Mouse (Mus musculus) gastrocnemius, postnatal 10 days (tissue): Measurements from ENCODE around the gene Tm9sf4. TPM values are rescaled to one million over a fixed set of nuclear protein-coding genes. Genes with fewer than 3 reads are reported as not detected.

ENCODE experiments used
- DNase-seq: peaks from one replicate; pipeline ENCODE4 v3.0.0; 2021; ENCODE audit warnings: mixed read lengths
- long read RNA-seq, 2 experiments: library from polyadenylated mRNA; stranded (forward); transcript quantifications; one replicate each; pipeline ENCODE4 v2.0.0; 2021
- total RNA-seq, 2 experiments: library from RNA; stranded (reverse); gene quantifications; 2 replicates each; pipeline ENCODE4 v1.2.3; 2021

The Tm9sf4 gene
- total RNA-seq, result 10 to 100 TPM; 49.4 to 67.7 TPM
- long read RNA-seq, experiment 1, transcript Tm9sf4-201 (18 exons, 3,896 nt), result major isoform, 60 of 96 reads
- long read RNA-seq, experiment 1, partial matches to known transcripts, result 13 of 96 reads
- long read RNA-seq, experiment 1, other reads (novel, unspliced or antisense), result 21 of 96 reads
- long read RNA-seq, experiment 2, transcript Tm9sf4-201 (18 exons, 3,896 nt), result major isoform, 47 of 68 reads
- long read RNA-seq, experiment 2, partial matches to known transcripts, result 12 of 68 reads
- long read RNA-seq, experiment 2, other reads (novel, unspliced or antisense), result 9 of 68 reads

GRCm38 (mm10) chr2:153160844-153161683 is at the start of gene Tm9sf4:
Tm9sf4 (plus strand) TSS chr2:153161303.
- peak; percentile 91 for DNase-seq

GRCm38 (mm10) chr2:153115679-153116081 is 45.4 kb upstream of the Tm9sf4 start:
- no peak for DNase-seq

GRCm38 (mm10) chr2:153117051-153117486 is 44.0 kb upstream of the Tm9sf4 start:
- no peak for DNase-seq

- no peak for DNase-seq
Observed at GRCm38 (mm10) chr2:153119488-153119887, 41.6 kb upstream of the Tm9sf4 start.

GRCm38 (mm10) chr2:153120126-153120525 is 41.0 kb upstream of the Tm9sf4 start:
- DNase-seq, result no peak

- no peak for DNase-seq
Observed at GRCm38 (mm10) chr2:153121821-153122615, 39.1 kb upstream of the Tm9sf4 start.

- DNase-seq, result no peak
Observed at GRCm38 (mm10) chr2:153122701-153123100, 38.4 kb upstream of the Tm9sf4 start.

GRCm38 (mm10) chr2:153125875-153126274 is 35.2 kb upstream of the Tm9sf4 start:
- no peak for DNase-seq

GRCm38 (mm10) chr2:153131019-153131418 is 30.1 kb upstream of the Tm9sf4 start:
- DNase-seq, result peak; percentile 21

GRCm38 (mm10) chr2:153134237-153134636 is 26.9 kb upstream of the Tm9sf4 start:
- no peak for DNase-seq

- no peak for DNase-seq
Observed at GRCm38 (mm10) chr2:153136211-153136610, 24.9 kb upstream of the Tm9sf4 start.

GRCm38 (mm10) chr2:153139158-153139557 is 21.9 kb upstream of the Tm9sf4 start:
- DNase-seq, result no peak

GRCm38 (mm10) chr2:153139996-153140613 is 21.0 kb upstream of the Tm9sf4 start:
- DNase-seq, result peak; percentile 23

- peak; percentile 25 for DNase-seq
Observed at GRCm38 (mm10) chr2:153142620-153143199, 18.4 kb upstream of the Tm9sf4 start.

GRCm38 (mm10) chr2:153145346-153145745 is 15.8 kb upstream of the Tm9sf4 start:
- DNase-seq, result no peak

- DNase-seq, result no peak
Observed at GRCm38 (mm10) chr2:153147236-153147635, 13.9 kb upstream of the Tm9sf4 start.

- peak; percentile 65 for DNase-seq
Observed at GRCm38 (mm10) chr2:153147715-153148114, 13.4 kb upstream of the Tm9sf4 start.

GRCm38 (mm10) chr2:153149742-153150141 is 11.4 kb upstream of the Tm9sf4 start:
- no peak for DNase-seq

GRCm38 (mm10) chr2:153151026-153151425 is 10.1 kb upstream of the Tm9sf4 start:
- no peak for DNase-seq

- DNase-seq, result no peak
Observed at GRCm38 (mm10) chr2:153151926-153152665, 9.0 kb upstream of the Tm9sf4 start.

GRCm38 (mm10) chr2:153153033-153153450 is 8.1 kb upstream of the Tm9sf4 start:
- DNase-seq, result no peak
